Mouse (Mus musculus): ENCODE data around the gene Cdr2l. TPM values are rescaled to one million over a fixed set of nuclear protein-coding genes. Genes with fewer than 3 reads are reported as not detected.

Cdr2l gene
- polyA plus RNA-seq (2015; fragmentation: Illumina TruSeq; extraction: RNeasy Lipid Tissue Mini Kit (QIAGEN cat#74804); ENCODE audit: low read depth, low replicate concordance): 13.6 TPM

DNA sequence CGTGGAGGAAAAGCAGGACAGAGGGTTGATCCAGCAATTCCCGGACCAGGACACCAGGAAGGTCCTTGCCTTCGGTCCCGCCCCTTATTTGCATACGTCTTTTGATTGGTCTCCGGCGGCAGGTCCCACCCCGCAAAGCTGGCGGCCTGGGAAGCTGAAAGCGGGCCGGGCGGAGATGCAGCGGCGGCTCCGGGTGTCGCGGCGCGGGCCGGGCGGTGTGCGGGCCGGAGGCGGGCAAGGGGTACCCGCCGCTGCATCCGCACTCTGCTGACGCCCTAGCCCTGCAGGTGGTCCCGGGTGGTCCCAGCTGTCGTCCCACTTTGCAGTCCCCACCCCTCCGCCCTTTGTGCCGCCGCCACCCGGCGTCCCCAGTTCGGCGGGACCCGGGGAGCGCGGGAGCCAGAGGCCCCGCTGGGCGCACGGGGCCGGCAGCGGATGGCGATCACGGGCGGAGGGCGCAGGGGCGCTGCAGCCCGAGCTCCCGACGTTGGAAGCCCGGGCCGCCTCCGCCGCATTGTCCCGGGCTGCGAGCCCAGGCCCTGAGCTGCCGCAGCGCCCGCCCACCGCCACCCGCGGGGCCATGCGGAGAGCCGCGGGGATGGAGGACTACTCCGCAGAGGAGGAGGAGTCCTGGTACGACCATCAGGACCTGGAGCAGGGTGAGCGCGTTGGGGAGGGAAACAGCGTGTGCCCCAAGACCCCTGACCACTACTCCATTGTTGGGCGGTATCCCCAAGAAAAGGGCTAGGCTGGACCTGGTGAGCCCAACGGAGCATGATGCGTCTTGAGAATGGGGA, at the start of gene Cdr2l:
Cdr2l (plus strand) TSS at position 174 of the 797 bp plus-strand sequence.

DNA sequence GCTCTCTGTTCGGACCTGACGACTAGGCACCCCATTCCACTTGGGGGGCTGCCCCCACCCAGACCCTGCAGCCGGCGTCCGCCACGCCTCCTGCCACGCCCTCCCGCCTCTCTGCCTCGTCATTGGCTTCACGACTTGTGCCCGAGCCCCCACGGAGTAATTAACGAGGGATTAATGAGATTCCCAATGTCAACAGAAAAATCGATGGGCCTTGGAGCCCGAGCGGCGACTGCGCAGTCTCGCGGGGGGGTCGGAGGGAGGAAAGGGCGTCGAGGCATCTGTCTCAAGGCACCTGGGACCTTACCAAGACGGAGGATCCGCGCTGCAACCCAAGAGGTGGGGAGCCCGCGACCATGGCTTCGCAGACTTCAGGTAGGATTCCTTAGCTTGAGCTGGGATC, 47.2 kb upstream of the Cdr2l start, which contains the start of gene Otop3:
Otop3 (plus strand) TSS at position 201 of the 400 bp plus-strand sequence.

DNA sequence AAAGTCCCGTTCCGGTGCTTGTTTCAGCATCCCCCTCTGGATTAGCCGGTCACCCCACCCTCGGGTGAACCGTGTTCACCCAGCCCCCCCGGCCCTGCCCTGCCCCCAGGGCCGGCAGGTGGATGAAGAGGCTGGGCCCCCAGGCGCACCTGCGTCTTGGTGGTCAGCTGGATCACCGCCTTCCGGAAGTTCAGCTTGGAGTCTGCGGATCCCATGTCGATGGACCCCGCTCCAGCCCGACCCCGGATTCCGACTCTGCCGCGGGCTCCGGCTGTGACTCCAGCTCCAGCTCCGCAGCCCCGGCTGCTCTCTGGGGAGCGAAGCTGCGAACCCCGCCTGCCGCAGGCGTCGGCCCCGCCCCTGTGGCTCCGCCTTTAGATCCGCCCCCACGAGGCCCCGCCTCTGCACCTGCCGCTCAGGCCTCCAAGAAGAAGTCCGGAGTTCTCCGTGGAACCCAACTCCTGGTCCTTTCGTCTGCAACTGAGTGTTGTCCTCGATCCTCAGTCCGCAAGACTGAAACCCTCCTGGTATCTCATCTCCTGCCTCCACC, 14.2 kb upstream of the Cdr2l start, which contains the start of gene Hid1:
Hid1 (minus strand) TSS at position 362 of the 550 bp plus-strand sequence.

DNA sequence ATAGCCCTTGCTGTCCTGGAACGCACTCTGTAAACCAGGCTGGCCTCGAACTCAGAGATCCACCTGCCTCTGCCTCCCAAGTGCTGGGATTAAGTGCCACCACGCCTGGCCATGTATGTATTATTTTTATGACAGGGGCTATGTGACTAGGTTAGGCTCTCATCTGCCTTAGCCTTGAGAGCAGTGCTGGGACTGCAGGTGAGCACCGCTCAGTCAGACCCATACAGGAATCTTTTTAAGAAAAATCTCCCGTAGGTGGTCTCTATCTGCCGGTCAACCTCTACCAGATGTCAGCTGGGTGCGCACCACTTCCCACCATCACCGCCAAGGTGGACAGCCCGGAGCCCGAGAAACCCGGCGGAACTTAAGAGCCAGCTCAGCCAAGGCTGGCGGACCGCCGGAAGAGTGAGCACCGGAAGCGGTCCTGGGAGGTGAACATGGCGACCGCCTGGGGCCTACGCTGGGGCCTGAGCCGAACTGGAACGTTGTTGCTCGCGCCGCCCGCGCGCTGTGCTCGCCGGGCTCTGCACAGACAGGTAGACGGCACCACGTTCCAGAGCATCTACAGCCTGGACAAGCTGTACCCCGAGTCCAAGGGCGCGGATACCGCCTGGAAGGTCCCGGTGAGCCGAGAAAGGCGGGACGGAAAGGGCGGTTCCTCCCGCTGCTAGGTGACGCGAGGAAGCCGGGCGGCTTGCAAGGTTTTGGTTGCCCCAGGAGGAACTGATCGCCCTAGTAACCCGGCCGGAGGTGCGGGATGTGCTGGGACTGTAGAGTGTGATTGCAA, 21.8 kb downstream of the Cdr2l start, which contains the start of gene Mrpl58:
Mrpl58 (plus strand) TSS at position 415 of the 787 bp plus-strand sequence.

DNA sequence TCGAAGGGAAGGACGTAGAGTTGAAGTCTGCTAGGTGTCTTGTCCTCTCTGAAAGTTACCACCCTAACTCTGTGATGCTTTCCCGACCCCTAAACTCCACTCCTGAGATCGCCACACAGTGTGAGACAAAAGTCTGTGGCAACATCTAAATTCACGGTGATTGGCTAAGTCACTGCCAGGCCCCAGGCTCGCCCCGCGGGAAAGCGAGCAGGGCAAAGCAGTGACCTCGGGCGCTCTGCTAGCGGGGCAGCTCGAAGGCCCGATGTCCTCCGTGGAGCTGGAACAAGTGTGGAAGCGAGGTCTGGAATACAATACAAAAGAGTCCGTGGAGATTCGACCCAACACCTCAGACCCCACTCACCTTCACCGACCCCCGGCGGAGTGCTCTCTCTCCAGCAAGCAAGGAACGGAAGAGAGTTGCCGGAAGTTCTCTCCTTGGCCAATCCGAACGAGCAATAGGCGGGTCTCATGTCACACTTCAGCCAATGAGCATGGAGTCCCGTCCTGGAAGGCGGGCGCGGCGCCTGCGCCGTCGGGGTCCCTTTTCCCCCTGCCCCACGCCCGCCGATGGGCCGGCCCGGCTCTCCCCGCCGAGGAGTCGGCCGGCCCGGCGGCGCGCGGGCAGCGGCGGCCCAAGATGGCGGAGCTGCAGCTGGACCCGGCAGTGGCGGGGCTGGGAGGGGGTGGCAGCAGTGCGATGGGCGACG, 38.0 kb downstream of the Cdr2l start, which contains the start of the genes Atp5h and Kctd2:
Atp5h (minus strand) TSS at position 432 of the 707 bp plus-strand sequence.
Kctd2 (plus strand) TSS at position 598 of the 707 bp plus-strand sequence.

DNA sequence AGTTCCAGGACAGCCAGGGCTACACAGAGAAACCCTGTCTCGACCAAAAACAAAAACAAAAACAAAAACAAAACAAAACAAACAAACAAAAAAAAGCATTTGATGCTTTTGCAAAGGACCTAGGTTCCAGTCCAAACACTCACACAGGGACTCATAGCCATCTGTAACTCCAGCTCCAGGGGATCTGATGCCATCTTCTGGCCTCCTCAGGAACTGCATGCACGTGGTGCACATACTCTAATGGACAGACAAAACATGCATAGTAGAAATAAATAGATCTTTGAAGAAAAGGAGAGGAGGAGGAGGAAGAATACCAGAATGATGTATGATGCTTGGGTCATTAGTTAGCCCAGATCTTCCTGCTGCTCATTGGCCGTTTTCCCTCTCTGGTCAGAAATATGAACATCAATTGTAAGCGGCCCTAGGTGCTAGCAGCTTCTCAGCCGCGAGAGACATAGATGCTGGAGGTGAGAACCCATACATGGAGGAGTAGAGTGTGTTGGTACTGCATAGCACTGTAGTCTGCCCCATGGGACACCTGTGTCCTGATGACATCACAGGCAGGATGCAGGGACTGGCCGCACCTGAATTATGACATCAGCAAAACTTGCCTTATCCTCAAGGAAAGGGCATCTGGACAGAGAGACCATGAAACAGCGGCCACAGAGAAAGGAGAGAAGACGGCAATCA, 58.3 kb downstream of the Cdr2l start, which contains the start of gene Trim80:
Trim80 (plus strand) TSS at position 640 of the 690 bp plus-strand sequence.

Other genes starting within 250 kb of the Cdr2l start
- not detected for gene Cd300lf, start 247.9 kb upstream of the Cdr2l start, polyA plus RNA-seq (2015; fragmentation: Illumina TruSeq; extraction: RNeasy Lipid Tissue Mini Kit (QIAGEN cat#74804); ENCODE audit: low read depth, low replicate concordance)
- gene Slc9a3r1, start 218.6 kb upstream of the Cdr2l start, polyA plus RNA-seq (2015; fragmentation: Illumina TruSeq; extraction: RNeasy Lipid Tissue Mini Kit (QIAGEN cat#74804); ENCODE audit: low read depth, low replicate concordance): 53.0 TPM
- gene Tmem104, start 194.4 kb upstream of the Cdr2l start, polyA plus RNA-seq (2015; fragmentation: Illumina TruSeq; extraction: RNeasy Lipid Tissue Mini Kit (QIAGEN cat#74804); ENCODE audit: low read depth, low replicate concordance): 8.2 TPM
- gene Nat9, start 194.1 kb upstream of the Cdr2l start, polyA plus RNA-seq (2015; fragmentation: Illumina TruSeq; extraction: RNeasy Lipid Tissue Mini Kit (QIAGEN cat#74804); ENCODE audit: low read depth, low replicate concordance): 35.8 TPM
- 23.0 TPM for gene Grin2c, start 114.7 kb upstream of the Cdr2l start, polyA plus RNA-seq (2015; fragmentation: Illumina TruSeq; extraction: RNeasy Lipid Tissue Mini Kit (QIAGEN cat#74804); ENCODE audit: low read depth, low replicate concordance)
- gene Fdxr, start 104.9 kb upstream of the Cdr2l start, polyA plus RNA-seq (2015; fragmentation: Illumina TruSeq; extraction: RNeasy Lipid Tissue Mini Kit (QIAGEN cat#74804); ENCODE audit: low read depth, low replicate concordance): 20.1 TPM
- gene Fads6, start 84.3 kb upstream of the Cdr2l start, polyA plus RNA-seq (2015; fragmentation: Illumina TruSeq; extraction: RNeasy Lipid Tissue Mini Kit (QIAGEN cat#74804); ENCODE audit: low read depth, low replicate concordance): 19.8 TPM
- 0.85 TPM for gene Otop2, start 74.8 kb upstream of the Cdr2l start, polyA plus RNA-seq (2015; fragmentation: Illumina TruSeq; extraction: RNeasy Lipid Tissue Mini Kit (QIAGEN cat#74804); ENCODE audit: low read depth, low replicate concordance)
- 0.39 TPM for gene Ush1g, start 59.9 kb upstream of the Cdr2l start, polyA plus RNA-seq (2015; fragmentation: Illumina TruSeq; extraction: RNeasy Lipid Tissue Mini Kit (QIAGEN cat#74804); ENCODE audit: low read depth, low replicate concordance)
- gene Otop3, start 47.2 kb upstream of the Cdr2l start, polyA plus RNA-seq (2015; fragmentation: Illumina TruSeq; extraction: RNeasy Lipid Tissue Mini Kit (QIAGEN cat#74804); ENCODE audit: low read depth, low replicate concordance): not detected
- gene Hid1, start 14.2 kb upstream of the Cdr2l start, polyA plus RNA-seq (2015; fragmentation: Illumina TruSeq; extraction: RNeasy Lipid Tissue Mini Kit (QIAGEN cat#74804); ENCODE audit: low read depth, low replicate concordance): 75.8 TPM
- 127 TPM for gene Mrpl58, start 21.8 kb downstream of the Cdr2l start, polyA plus RNA-seq (2015; fragmentation: Illumina TruSeq; extraction: RNeasy Lipid Tissue Mini Kit (QIAGEN cat#74804); ENCODE audit: low read depth, low replicate concordance)
- 1,061 TPM for gene Atp5h, start 38.0 kb downstream of the Cdr2l start, polyA plus RNA-seq (2015; fragmentation: Illumina TruSeq; extraction: RNeasy Lipid Tissue Mini Kit (QIAGEN cat#74804); ENCODE audit: low read depth, low replicate concordance)
- 73.5 TPM for gene Kctd2, start 38.2 kb downstream of the Cdr2l start, polyA plus RNA-seq (2015; fragmentation: Illumina TruSeq; extraction: RNeasy Lipid Tissue Mini Kit (QIAGEN cat#74804); ENCODE audit: low read depth, low replicate concordance)
- not detected for gene Trim80, start 58.6 kb downstream of the Cdr2l start, polyA plus RNA-seq (2015; fragmentation: Illumina TruSeq; extraction: RNeasy Lipid Tissue Mini Kit (QIAGEN cat#74804); ENCODE audit: low read depth, low replicate concordance)
- gene Slc16a5, start 80.6 kb downstream of the Cdr2l start, polyA plus RNA-seq (2015; fragmentation: Illumina TruSeq; extraction: RNeasy Lipid Tissue Mini Kit (QIAGEN cat#74804); ENCODE audit: low read depth, low replicate concordance): not detected
- 9.9 TPM for gene Armc7, start 93.8 kb downstream of the Cdr2l start, polyA plus RNA-seq (2015; fragmentation: Illumina TruSeq; extraction: RNeasy Lipid Tissue Mini Kit (QIAGEN cat#74804); ENCODE audit: low read depth, low replicate concordance)
- gene Nt5c, start 109.9 kb downstream of the Cdr2l start, polyA plus RNA-seq (2015; fragmentation: Illumina TruSeq; extraction: RNeasy Lipid Tissue Mini Kit (QIAGEN cat#74804); ENCODE audit: low read depth, low replicate concordance): 93.6 TPM
- 108 TPM for gene Jpt1, start 132.5 kb downstream of the Cdr2l start, polyA plus RNA-seq (2015; fragmentation: Illumina TruSeq; extraction: RNeasy Lipid Tissue Mini Kit (QIAGEN cat#74804); ENCODE audit: low read depth, low replicate concordance)
- gene Sumo2, start 154.4 kb downstream of the Cdr2l start, polyA plus RNA-seq (2015; fragmentation: Illumina TruSeq; extraction: RNeasy Lipid Tissue Mini Kit (QIAGEN cat#74804); ENCODE audit: low read depth, low replicate concordance): 430 TPM
- gene Nup85, start 182.5 kb downstream of the Cdr2l start, polyA plus RNA-seq (2015; fragmentation: Illumina TruSeq; extraction: RNeasy Lipid Tissue Mini Kit (QIAGEN cat#74804); ENCODE audit: low read depth, low replicate concordance): 49.1 TPM
- 69.8 TPM for gene Mrps7, start 222.0 kb downstream of the Cdr2l start, polyA plus RNA-seq (2015; fragmentation: Illumina TruSeq; extraction: RNeasy Lipid Tissue Mini Kit (QIAGEN cat#74804); ENCODE audit: low read depth, low replicate concordance)
- 44.8 TPM for gene Gga3, start 222.1 kb downstream of the Cdr2l start, polyA plus RNA-seq (2015; fragmentation: Illumina TruSeq; extraction: RNeasy Lipid Tissue Mini Kit (QIAGEN cat#74804); ENCODE audit: low read depth, low replicate concordance)
- 27.5 TPM for gene Mif4gd, start 231.1 kb downstream of the Cdr2l start, polyA plus RNA-seq (2015; fragmentation: Illumina TruSeq; extraction: RNeasy Lipid Tissue Mini Kit (QIAGEN cat#74804); ENCODE audit: low read depth, low replicate concordance)
- gene Slc25a19, start 246.4 kb downstream of the Cdr2l start, polyA plus RNA-seq (2015; fragmentation: Illumina TruSeq; extraction: RNeasy Lipid Tissue Mini Kit (QIAGEN cat#74804); ENCODE audit: low read depth, low replicate concordance): 64.2 TPM